Mouse (Mus musculus): ENCODE measurements around the gene Wdr95. TPM values are rescaled to one million over a fixed set of nuclear protein-coding genes. Genes with fewer than 3 reads are reported as not detected.

The Wdr95 gene
- polyA plus RNA-seq, 1 experiment: not detected

- H3K4me1 ChIP-seq (ENCODE audit: control insufficient read depth, insufficient read depth, low read length): no peaks in the 10 kb centered on the region
- 96% methylated on average over 11 of the region's 11 CpGs for WGBS
- H3K27ac ChIP-seq (ENCODE audit: insufficient read depth, low read depth, low read length): no peak overlapping the region
- H3K4me3 ChIP-seq (ENCODE audit: insufficient read depth, low read depth, low read length): no peak overlapping the region
- no peak for TF ChIP-seq POLR2A (IDR thresholded peaks at IDR 0.05; ENCODE audit: insufficient read depth, low read depth, low read length)
- TF ChIP-seq CTCF (IDR thresholded peaks at IDR 0.05; ENCODE audit: insufficient read depth, low read depth, low read length): no peak
Observed at GRCm38 (mm10) chr5:149553373-149553772, 24.9 kb downstream of the Wdr95 start.

- no peak overlapping the region for H3K4me3 ChIP-seq (ENCODE audit: insufficient read depth, low read depth, low read length)
- TF ChIP-seq CTCF (IDR thresholded peaks at IDR 0.05; ENCODE audit: insufficient read depth, low read depth, low read length) (no peak), POLR2A (IDR thresholded peaks at IDR 0.05; ENCODE audit: insufficient read depth, low read depth, low read length) (no peak)
- H3K4me1 ChIP-seq (ENCODE audit: control insufficient read depth, insufficient read depth, low read length): no peaks in the 10 kb centered on the region
- 92% methylated on average over 8 of the region's 8 CpGs for whole genome bisulfite sequencing
- H3K27ac ChIP-seq (ENCODE audit: insufficient read depth, low read depth, low read length): no peak overlapping the region
Observed at GRCm38 (mm10) chr5:149554397-149554796, 25.9 kb downstream of the Wdr95 start.

- Histone ChIP-seq H3K4me3 (ENCODE audit: insufficient read depth, low read depth, low read length) (no peak overlapping the region), H3K4me1 (ENCODE audit: control insufficient read depth, insufficient read depth, low read length) (peaks cover 24% of the 10 kb centered on the region), H3K27ac (ENCODE audit: insufficient read depth, low read depth, low read length) (peak overlapping the region; percentile 87)
- WGBS: 31% methylated on average over 11 of the region's 11 CpGs
- TF ChIP-seq POLR2A (IDR thresholded peaks at IDR 0.05; ENCODE audit: insufficient read depth, low read depth, low read length) (no peak), CTCF (IDR thresholded peaks at IDR 0.05; ENCODE audit: insufficient read depth, low read depth, low read length) (no peak)
Observed at GRCm38 (mm10) chr5:149560903-149561588, 32.6 kb downstream of the Wdr95 start.

GRCm38 (mm10) chr5:149566026-149566425 lies 37.5 kb downstream of the Wdr95 start:
- Histone ChIP-seq H3K27ac (ENCODE audit: insufficient read depth, low read depth, low read length) (peak overlapping the region; percentile 56), H3K4me3 (ENCODE audit: insufficient read depth, low read depth, low read length) (no peak overlapping the region), H3K4me1 (ENCODE audit: control insufficient read depth, insufficient read depth, low read length) (peaks cover 25% of the 10 kb centered on the region)
- 21% methylated on average over 11 of the region's 11 CpGs for WGBS
- no peak for TF ChIP-seq CTCF (IDR thresholded peaks at IDR 0.05; ENCODE audit: insufficient read depth, low read depth, low read length)
- TF ChIP-seq POLR2A (IDR thresholded peaks at IDR 0.05; ENCODE audit: insufficient read depth, low read depth, low read length): no peak

GRCm38 (mm10) chr5:149566957-149567356 lies 38.5 kb downstream of the Wdr95 start:
- peaks cover 22% of the 10 kb centered on the region for H3K4me1 ChIP-seq (ENCODE audit: control insufficient read depth, insufficient read depth, low read length)
- 36% methylated on average over 5 of the region's 5 CpGs for WGBS
- TF ChIP-seq CTCF (IDR thresholded peaks at IDR 0.05; ENCODE audit: insufficient read depth, low read depth, low read length): no peak
- no peak for TF ChIP-seq POLR2A (IDR thresholded peaks at IDR 0.05; ENCODE audit: insufficient read depth, low read depth, low read length)
- H3K4me3 ChIP-seq (ENCODE audit: insufficient read depth, low read depth, low read length): no peak overlapping the region
- peak overlapping the region; percentile 91 for H3K27ac ChIP-seq (ENCODE audit: insufficient read depth, low read depth, low read length)

- Histone ChIP-seq H3K4me3 (ENCODE audit: insufficient read depth, low read depth, low read length) (no peak overlapping the region), H3K27ac (ENCODE audit: insufficient read depth, low read depth, low read length) (no peak overlapping the region), H3K4me1 (ENCODE audit: control insufficient read depth, insufficient read depth, low read length) (peaks cover 16% of the 10 kb centered on the region)
- 68% methylated on average over 13 of the region's 13 CpGs for WGBS
- TF ChIP-seq CTCF (IDR thresholded peaks at IDR 0.05; ENCODE audit: insufficient read depth, low read depth, low read length) (no peak), POLR2A (IDR thresholded peaks at IDR 0.05; ENCODE audit: insufficient read depth, low read depth, low read length) (no peak)
Observed at GRCm38 (mm10) chr5:149568993-149569392, 40.5 kb downstream of the Wdr95 start.

- TF ChIP-seq POLR2A (IDR thresholded peaks at IDR 0.05; ENCODE audit: insufficient read depth, low read depth, low read length) (no peak), CTCF (IDR thresholded peaks at IDR 0.05; ENCODE audit: insufficient read depth, low read depth, low read length) (no peak)
- Histone ChIP-seq H3K4me3 (ENCODE audit: insufficient read depth, low read depth, low read length) (no peak overlapping the region), H3K27ac (ENCODE audit: insufficient read depth, low read depth, low read length) (no peak overlapping the region), H3K4me1 (ENCODE audit: control insufficient read depth, insufficient read depth, low read length) (peaks cover 6% of the 10 kb centered on the region)
- WGBS: 49% methylated on average over 10 of the region's 10 CpGs
Observed at GRCm38 (mm10) chr5:149576977-149577376, 48.5 kb downstream of the Wdr95 start.

- TF ChIP-seq POLR2A (IDR thresholded peaks at IDR 0.05; ENCODE audit: insufficient read depth, low read depth, low read length) (no peak), CTCF (IDR thresholded peaks at IDR 0.05; ENCODE audit: insufficient read depth, low read depth, low read length) (no peak)
- 43% methylated on average over 10 of the region's 10 CpGs for WGBS
- Histone ChIP-seq H3K4me3 (ENCODE audit: insufficient read depth, low read depth, low read length) (no peak overlapping the region), H3K27ac (ENCODE audit: insufficient read depth, low read depth, low read length) (no peak overlapping the region), H3K4me1 (ENCODE audit: control insufficient read depth, insufficient read depth, low read length) (peaks cover 6% of the 10 kb centered on the region)
Observed at GRCm38 (mm10) chr5:149577449-149577848, 49.0 kb downstream of the Wdr95 start.

- no peak overlapping the region for H3K4me3 ChIP-seq (ENCODE audit: insufficient read depth, low read depth, low read length)
- peaks cover 3% of the 10 kb centered on the region; the same call in 1 of the 2 replicates for H3K4me1 ChIP-seq (ENCODE audit: control insufficient read depth, insufficient read depth, low read length)
- 84% methylated on average over 5 of the region's 5 CpGs for WGBS
- TF ChIP-seq CTCF (IDR thresholded peaks at IDR 0.05; ENCODE audit: insufficient read depth, low read depth, low read length) (no peak), POLR2A (IDR thresholded peaks at IDR 0.05; ENCODE audit: insufficient read depth, low read depth, low read length) (no peak)
- H3K27ac ChIP-seq (ENCODE audit: insufficient read depth, low read depth, low read length): no peak overlapping the region
Observed at GRCm38 (mm10) chr5:149582642-149583262, 54.3 kb downstream of the Wdr95 start.

All from olfactory bulb, adult 2 months (tissue).